Mouse (Mus musculus): ENCODE measurements around the gene Rreb1.

- TF ChIP-seq CTCF (IDR thresholded peaks at IDR 0.05; ENCODE audit: low read depth) (no peak), EP300 (IDR thresholded peaks at IDR 0.05; ENCODE audit: low read depth) (no peak)
Observed at GRCm38 (mm10) chr13:37855765-37856164, 77.6 kb downstream of the Rreb1 start.

Data from liver, postnatal 0 days (tissue).